Mouse (Mus musculus) embryonic facial prominence, embryonic 10.5 days (tissue): ENCODE data around the gene Gm28053. TPM values are rescaled to one million over a fixed set of nuclear protein-coding genes. Genes with fewer than 3 reads are reported as not detected.

Experiments
- DNase-seq: peaks from one replicate; pipeline ENCODE4 v3.0.0-alpha.2; 2017; ENCODE audit warnings: low spot score
- H3K27ac ChIP-seq: fragments of 300-500 bp; sonication (generic); replicated peaks from 2 replicates; pipeline ENCODE4 v1.5.1; 2016; ENCODE audit warnings: mild to moderate bottlenecking
- H3K27me3 ChIP-seq: fragments of 300-500 bp; sonication (generic); replicated peaks from 2 replicates; pipeline ENCODE4 v1.6.1; 2016; ENCODE audit warnings: low read depth, mild to moderate bottlenecking; ENCODE audit not compliant: poor library complexity, severe bottlenecking
- H3K36me3 ChIP-seq: fragments of 300-500 bp; sonication (generic); replicated peaks from 2 replicates; pipeline ENCODE4 v1.6.1; 2016; ENCODE audit warnings: mild to moderate bottlenecking, moderate library complexity
- H3K4me1 ChIP-seq: fragments of 300-500 bp; sonication (generic); 2 replicates; pipeline ENCODE4 v1.6.1; 2016
- H3K4me3 ChIP-seq: fragments of 300-500 bp; sonication (generic); 2 replicates; pipeline ENCODE4 v1.5.1; 2016; ENCODE audit warnings: mild to moderate bottlenecking, moderate library complexity
- H3K9me3 ChIP-seq: fragments of 300-500 bp; sonication (generic); 2 replicates; pipeline ENCODE4 v1.6.1; 2016; ENCODE audit warnings: mild to moderate bottlenecking
- WGBS: fragments of 180-500 bp; shearing (Covaris S2); methylation state at CpG from one replicate; pipeline ENCODE4 v1.1.7; 2016; 5-methylcytosine and 5-hydroxymethylcytosine counted together
- polyA plus RNA-seq: library from polyadenylated mRNA; unstranded; fragments of >200 nt; fragmentation: Nextera tagmentation; extraction: Ambion mirVana; gene quantifications from 2 replicates; pipeline ENCODE4 v1.2.1, GENCODE M21; 2016

Gene Gm28053
- polyA plus RNA-seq: 0.28 TPM in 1 of 2 replicates, not detected in the other

DNA sequence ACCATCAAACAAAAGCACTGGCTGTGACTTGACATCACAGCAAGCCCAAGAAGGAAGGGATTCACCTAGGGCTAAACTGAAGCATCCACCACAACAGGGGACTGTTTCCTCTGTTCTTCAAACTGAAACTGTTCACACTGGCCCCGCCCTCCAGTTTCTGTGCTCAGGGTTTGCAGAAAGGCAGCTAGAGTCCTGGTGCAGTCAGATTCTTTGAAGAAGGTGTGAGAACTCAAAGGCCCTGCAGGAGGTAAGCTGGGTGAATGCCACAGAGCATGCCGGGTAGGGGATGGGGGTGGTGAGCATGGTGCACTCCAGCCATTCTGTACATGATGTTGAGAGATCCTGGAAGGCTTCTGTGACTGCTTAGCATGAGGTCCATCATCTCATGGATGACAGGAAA lies at the start of gene Gm28053, which contains the start of gene Gimap7:
Gene Gm28053 (plus strand): TSS at position 153 of the 400 bp plus-strand sequence.
Gene Gimap7 (plus strand): TSS at position 167 of the 400 bp plus-strand sequence.
- Histone ChIP-seq H3K36me3 (no peaks in the 10 kb centered on the region), H3K4me1 (no peaks in the 10 kb centered on the region), H3K27me3 (no peaks in the 10 kb centered on the region), H3K27ac (no peak within 1 kb of the TSS), H3K9me3 (no peaks in the 10 kb centered on the region), H3K4me3 (no peak within 1 kb of the TSS)
- WGBS: 57% methylated on average over 2 of the region's 2 CpGs
- no peak for DNase-seq

DNA sequence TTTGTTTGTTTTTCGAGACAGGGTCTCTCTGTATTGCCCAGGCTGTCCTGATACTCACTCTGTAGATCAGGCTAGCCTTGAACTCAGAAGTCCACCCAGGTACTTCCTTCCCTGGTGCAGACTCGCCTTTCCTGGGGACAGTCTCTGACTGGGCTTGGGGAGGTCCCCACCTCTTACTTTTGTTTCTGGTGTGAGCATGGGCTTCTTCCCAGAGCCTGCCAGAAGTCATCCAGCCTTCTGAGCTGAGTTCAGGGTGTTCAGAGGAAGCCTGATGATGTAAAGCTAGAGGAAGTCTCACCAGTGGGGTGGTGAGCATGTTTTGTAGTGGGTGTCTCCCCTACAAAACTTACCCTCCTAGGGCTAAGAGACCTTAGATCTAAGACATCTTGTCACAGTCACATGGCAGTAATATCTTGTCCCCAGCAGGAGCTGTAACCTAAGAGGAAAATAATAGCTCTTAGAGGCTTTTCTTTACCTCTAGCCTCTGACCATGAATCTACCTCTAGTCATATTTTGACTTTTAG lies 48.9 kb upstream of the Gm28053 start:
- 76% methylated on average over 2 of the region's 2 CpGs for WGBS
- DNase-seq: no peak
- Histone ChIP-seq H3K4me1 (no peaks in the 10 kb centered on the region), H3K27ac (no peak overlapping the region), H3K9me3 (no peaks in the 10 kb centered on the region), H3K4me3 (no peak overlapping the region), H3K36me3 (no peaks in the 10 kb centered on the region), H3K27me3 (no peaks in the 10 kb centered on the region; the same call in 1 of the 2 replicates)

- Histone ChIP-seq H3K27ac (no peak overlapping the region), H3K9me3 (no peaks in the 10 kb centered on the region), H3K4me1 (peaks cover 13% of the 10 kb centered on the region), H3K4me3 (no peak overlapping the region), H3K27me3 (no peaks in the 10 kb centered on the region), H3K36me3 (no peaks in the 10 kb centered on the region)
- DNase-seq: no peak
- 94% methylated on average over 9 of the region's 9 CpGs for WGBS
Measured at GRCm38 (mm10) chr6:48674291-48675058, 43.9 kb upstream of the Gm28053 start.

- Histone ChIP-seq H3K27ac (peak overlapping the region; percentile 70), H3K36me3 (no peaks in the 10 kb centered on the region), H3K27me3 (no peaks in the 10 kb centered on the region), H3K9me3 (no peaks in the 10 kb centered on the region), H3K4me3 (peak overlapping the region; percentile 40), H3K4me1 (peaks cover 13% of the 10 kb centered on the region)
- no peak for DNase-seq
- WGBS: 44% methylated on average over 10 of the region's 10 CpGs
Measured at GRCm38 (mm10) chr6:48675400-48675930, 42.9 kb upstream of the Gm28053 start.

GRCm38 (mm10) chr6:48675931-48676859 lies 42.2 kb upstream of the Gm28053 start, which contains the start of gene Gimap9:
TSS of gene Gimap9 (plus strand) at chr6:48676129.
- Histone ChIP-seq H3K9me3 (no peaks in the 10 kb centered on the region), H3K4me3 (peak within 1 kb of the TSS; percentile 40), H3K27me3 (no peaks in the 10 kb centered on the region), H3K36me3 (no peaks in the 10 kb centered on the region), H3K4me1 (peaks cover 13% of the 10 kb centered on the region), H3K27ac (peak within 1 kb of the TSS; percentile 70)
- 15% methylated on average over 13 of the region's 13 CpGs for WGBS
- DNase-seq: peak; percentile 47

DNA sequence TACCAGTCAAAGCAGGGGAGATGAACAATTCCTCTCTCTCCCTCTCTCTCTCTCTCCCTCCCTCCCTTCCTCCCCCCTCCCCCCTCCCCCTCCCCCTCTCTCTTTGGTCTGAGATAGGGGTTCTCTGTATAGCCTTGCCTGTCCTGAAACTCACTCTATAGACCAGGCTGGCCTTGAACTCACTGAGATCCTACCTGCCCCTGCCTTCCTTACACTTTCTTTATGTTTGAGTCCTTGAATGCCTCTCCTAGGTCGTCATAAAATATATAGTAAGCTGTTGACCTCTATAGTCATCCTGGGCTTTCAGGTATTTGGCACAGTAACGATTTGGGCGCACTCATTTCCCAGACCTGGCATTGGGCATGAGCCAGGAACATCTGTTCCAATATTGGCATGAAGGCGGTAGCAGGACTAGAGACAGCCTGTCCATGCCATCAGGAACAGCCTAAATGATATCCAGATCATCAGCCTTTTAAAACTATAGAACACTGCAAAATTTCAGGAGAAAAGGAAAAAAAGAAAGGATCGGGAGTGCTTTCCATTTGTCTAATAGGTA lies 41.5 kb upstream of the Gm28053 start:
- peak overlapping the region; percentile 40 for H3K4me3 ChIP-seq
- no peak overlapping the region for H3K27ac ChIP-seq
- no peaks in the 10 kb centered on the region for H3K9me3 ChIP-seq
- WGBS: 88% methylated on average over 5 of the region's 5 CpGs
- H3K36me3 ChIP-seq: no peaks in the 10 kb centered on the region
- peaks cover 13% of the 10 kb centered on the region for H3K4me1 ChIP-seq
- H3K27me3 ChIP-seq: no peaks in the 10 kb centered on the region
- no peak for DNase-seq

DNA sequence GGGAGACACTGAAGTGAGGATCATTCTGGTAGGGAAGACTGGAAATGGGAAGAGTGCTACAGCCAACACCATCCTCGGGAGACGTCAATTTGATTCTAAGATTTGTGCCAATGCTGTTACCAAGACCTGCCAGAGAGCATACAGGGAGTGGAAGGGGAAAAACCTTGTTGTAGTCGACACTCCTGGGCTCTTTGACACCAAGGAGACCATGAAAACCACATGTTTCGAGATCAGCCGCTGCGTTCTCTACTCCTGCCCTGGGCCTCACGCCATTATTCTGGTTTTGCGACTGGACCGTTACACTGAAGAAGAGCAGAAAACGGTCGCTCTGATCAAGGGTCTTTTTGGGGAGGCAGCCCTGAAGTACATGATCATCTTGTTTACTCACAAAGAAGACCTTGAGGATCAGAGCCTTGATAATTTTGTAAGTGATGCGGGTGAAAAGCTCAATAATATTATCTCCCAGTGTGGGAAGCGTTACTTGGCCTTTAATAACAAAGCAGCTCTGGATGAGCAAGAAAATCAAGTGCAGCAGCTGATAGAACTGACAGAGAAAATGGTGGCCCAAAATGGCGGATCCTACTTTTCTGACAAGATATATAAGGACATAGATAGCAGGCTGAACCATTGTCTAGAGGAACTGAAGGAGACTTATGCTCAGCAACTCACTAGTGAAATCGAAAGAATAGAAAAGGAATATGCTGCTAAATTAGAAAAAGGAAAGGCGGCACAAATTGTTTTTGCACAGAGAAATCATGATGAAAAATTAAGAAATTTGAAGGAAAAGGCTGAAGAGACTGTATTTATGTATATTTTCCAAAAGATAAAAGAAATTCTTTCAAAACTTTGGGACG lies 40.7 kb upstream of the Gm28053 start:
- 95% methylated on average over 17 of the region's 17 CpGs for WGBS
- no peaks in the 10 kb centered on the region for H3K36me3 ChIP-seq
- DNase-seq: no peak
- H3K27ac ChIP-seq: no peak overlapping the region
- H3K27me3 ChIP-seq: no peaks in the 10 kb centered on the region
- no peak overlapping the region for H3K4me3 ChIP-seq
- H3K4me1 ChIP-seq: peaks cover 13% of the 10 kb centered on the region
- no peaks in the 10 kb centered on the region for H3K9me3 ChIP-seq

GRCm38 (mm10) chr6:48678391-48678790 lies 40.0 kb upstream of the Gm28053 start:
- 82% methylated on average over 4 of the region's 4 CpGs for WGBS
- no peak overlapping the region for H3K27ac ChIP-seq

GRCm38 (mm10) chr6:48679701-48680100 lies 38.7 kb upstream of the Gm28053 start:
- WGBS: 82% methylated on average over 6 of the region's 6 CpGs
- no peak for DNase-seq
- Histone ChIP-seq H3K36me3 (no peaks in the 10 kb centered on the region), H3K4me3 (no peak overlapping the region), H3K27ac (no peak overlapping the region), H3K27me3 (no peaks in the 10 kb centered on the region), H3K4me1 (peaks cover 13% of the 10 kb centered on the region), H3K9me3 (no peaks in the 10 kb centered on the region)

More at GRCm38 (mm10) chr6:48678391-48678790, 40.0 kb upstream of the Gm28053 start:
- no peak for DNase-seq
- Histone ChIP-seq H3K4me1 (peaks cover 13% of the 10 kb centered on the region), H3K9me3 (no peaks in the 10 kb centered on the region), H3K36me3 (no peaks in the 10 kb centered on the region), H3K4me3 (no peak overlapping the region), H3K27me3 (no peaks in the 10 kb centered on the region)

- H3K36me3 ChIP-seq: no peaks in the 10 kb centered on the region
- H3K9me3 ChIP-seq: no peaks in the 10 kb centered on the region
- H3K27me3 ChIP-seq: no peaks in the 10 kb centered on the region
- H3K4me1 ChIP-seq: peaks cover 11% of the 10 kb centered on the region
- H3K27ac ChIP-seq: no peak overlapping the region
- no peak overlapping the region for H3K4me3 ChIP-seq
- DNase-seq: no peak
- 80% methylated on average over 5 of the region's 5 CpGs for WGBS
Measured at GRCm38 (mm10) chr6:48680421-48680820, 38.0 kb upstream of the Gm28053 start.

GRCm38 (mm10) chr6:48681472-48682090 lies 36.8 kb upstream of the Gm28053 start:
- H3K36me3 ChIP-seq: no peaks in the 10 kb centered on the region
- no peak for DNase-seq
- H3K27ac ChIP-seq: no peak overlapping the region
- WGBS: 84% methylated on average over 3 of the region's 3 CpGs
- H3K9me3 ChIP-seq: no peaks in the 10 kb centered on the region
- no peaks in the 10 kb centered on the region; the same call in 1 of the 2 replicates for H3K4me1 ChIP-seq
- H3K27me3 ChIP-seq: no peaks in the 10 kb centered on the region
- no peak overlapping the region for H3K4me3 ChIP-seq
